Mouse (Mus musculus) G1E (cell line): ENCODE measurements around the gene Foxn3.

ENCODE experiments used
- CTCF ChIP-seq: IDR thresholded peaks from 2 replicates; pipeline ENCODE4 v1.5.1; 2012; ENCODE audit warnings: low read depth, low read length, inconsistent platforms, mixed read lengths
- GATA1 ChIP-seq: IDR thresholded peaks from 2 replicates; pipeline ENCODE4 v1.6.1; 2012; ENCODE audit warnings: borderline replicate concordance, low read length, inconsistent platforms, mixed read lengths
- GATA2 ChIP-seq: IDR thresholded peaks from 2 replicates; pipeline ENCODE4 v1.6.1; 2012; ENCODE audit warnings: low read depth, low read length, inconsistent platforms, borderline replicate concordance
- POLR2AphosphoS5 ChIP-seq: IDR thresholded peaks from 2 replicates; pipeline ENCODE4 v1.6.1; 2012; ENCODE audit warnings: low read depth, low read length, inconsistent platforms; ENCODE audit not compliant: insufficient replicate concordance
- TAL1 ChIP-seq: conservative IDR thresholded peaks from 2 replicates; pipeline ENCODE4 v1.6.1; 2012; ENCODE audit warnings: low read depth, low read length, inconsistent platforms, mixed read lengths

- TF ChIP-seq CTCF, result no peak
- TF ChIP-seq POLR2AphosphoS5, result no peak
- no peak for TF ChIP-seq GATA1
- TF ChIP-seq TAL1, result no peak
- TF ChIP-seq GATA2, result no peak
These were observed 375.7 kb downstream of the Foxn3 start for GRCm38 (mm10) chr12:99187671-99188070.
